Mouse (Mus musculus) CH12.LX (cell line): ENCODE results near the gene Armc5. TPM values are rescaled to one million over a fixed set of nuclear protein-coding genes. Genes with fewer than 3 reads are reported as not detected.

Experiments used
- DNase-seq: peaks from one replicate; pipeline ENCODE4 v3.0.0-alpha.2; 2013; ENCODE audit errors: extremely low read depth
- H3K27ac ChIP-seq: 2 replicates; pipeline ENCODE4 v1.5.1; 2012; ENCODE audit warnings: low read depth, mild to moderate bottlenecking, control low read depth, moderate library complexity; ENCODE audit not compliant: insufficient read depth
- H3K27me3 ChIP-seq: replicated peaks from 2 replicates; pipeline ENCODE3; 2012; ENCODE audit warnings: inconsistent platforms
- H3K36me3 ChIP-seq, 2 experiments: replicated peaks in 1 of 2; 2 replicates each; pipeline versions ENCODE3 to v1.6.1; 2012; ENCODE audit warnings: inconsistent platforms in 1 of 2, low read length in 1 of 2, mild to moderate bottlenecking in 1 of 2, mixed read lengths in 1 of 2, moderate library complexity in 1 of 2; ENCODE audit not compliant: control insufficient read depth in 1 of 2, insufficient read depth in 1 of 2
- H3K4me1 ChIP-seq, 2 experiments: 2 replicates each; pipeline ENCODE4 v1.6.1; 2012; ENCODE audit warnings: inconsistent platforms in 1 of 2, moderate library complexity in 1 of 2; ENCODE audit not compliant: insufficient read depth in 2 of 2, control insufficient read depth in 1 of 2
- H3K4me2 ChIP-seq: 2 replicates; pipeline ENCODE4 v1.6.1; 2012; ENCODE audit warnings: low read depth, mild to moderate bottlenecking, control low read depth; ENCODE audit not compliant: poor library complexity, insufficient read depth, severe bottlenecking
- H3K4me3 ChIP-seq, 3 experiments: fragments of 150-350 bp in 1 of 3; sonication (generic) in 1 of 3; replicated peaks in 1 of 3; 2 replicates each; pipeline versions ENCODE3 to v1.5.1; 2011 to 2012; ENCODE audit warnings: low read depth in 2 of 3, low read length in 2 of 3, mild to moderate bottlenecking in 2 of 3, moderate library complexity in 2 of 3, control low read depth in 1 of 3, improper control_type of control experiment in 1 of 3, inconsistent platforms in 1 of 3, mixed read lengths in 1 of 3; ENCODE audit not compliant: poor library complexity in 1 of 3
- H3K79me2 ChIP-seq: replicated peaks from 2 replicates; pipeline ENCODE4 v1.6.1; 2012; ENCODE audit warnings: mild to moderate bottlenecking, moderate library complexity; ENCODE audit not compliant: control insufficient read depth, poor library complexity, insufficient read depth, severe bottlenecking; ENCODE audit errors: extremely low read depth
- H3K9ac ChIP-seq: 2 replicates; pipeline ENCODE4 v1.6.1; 2012; ENCODE audit warnings: low read depth, mild to moderate bottlenecking, control low read depth, moderate library complexity; ENCODE audit not compliant: insufficient read depth
- H3K9me3 ChIP-seq: replicated peaks from 2 replicates; pipeline ENCODE3; 2012; ENCODE audit warnings: low read length, inconsistent platforms, mixed read lengths
- BHLHE40 ChIP-seq: IDR thresholded peaks from 2 replicates; pipeline ENCODE4 v1.6.1; 2011; ENCODE audit warnings: mild to moderate bottlenecking, low read depth, low read length, improper control_type of control experiment
- CTCF ChIP-seq, 2 experiments: IDR thresholded peaks in 1 of 2; conservative IDR thresholded peaks in 1 of 2; 2 replicates each; pipeline ENCODE4 v1.5.1; 2011 to 2012; ENCODE audit warnings: low read depth in 2 of 2, low read length in 2 of 2, improper control_type of control experiment in 1 of 2, inconsistent platforms in 1 of 2, mild to moderate bottlenecking in 1 of 2, moderate library complexity in 1 of 2
- ELF1 ChIP-seq: IDR thresholded peaks from 2 replicates; pipeline ENCODE4 v1.6.1; 2014; ENCODE audit warnings: low read depth, mild to moderate bottlenecking, inconsistent platforms, low read length, improper control_type of control experiment
- JUN ChIP-seq: IDR thresholded peaks from 2 replicates; pipeline ENCODE4 v1.6.1; 2011; ENCODE audit warnings: low read depth, mild to moderate bottlenecking, low read length, improper control_type of control experiment, moderate library complexity; ENCODE audit not compliant: insufficient read depth
- JUND ChIP-seq: conservative IDR thresholded peaks from 2 replicates; pipeline ENCODE4 v1.6.1; 2011; ENCODE audit warnings: low read depth, low read length, improper control_type of control experiment
- KAT2A ChIP-seq: IDR thresholded peaks from 2 replicates; pipeline ENCODE4 v1.6.1; 2012; ENCODE audit warnings: low read length, improper control_type of control experiment, inconsistent platforms; ENCODE audit not compliant: insufficient replicate concordance
- MAFK ChIP-seq: IDR thresholded peaks from 2 replicates; pipeline ENCODE4 v1.6.1; 2011; ENCODE audit warnings: low read length, improper control_type of control experiment; ENCODE audit not compliant: insufficient replicate concordance
- MAX ChIP-seq: IDR thresholded peaks from 2 replicates; pipeline ENCODE4 v1.6.1; 2011; ENCODE audit warnings: low read length, improper control_type of control experiment
- MAZ ChIP-seq: IDR thresholded peaks from 2 replicates; pipeline ENCODE4 v1.6.1; 2012; ENCODE audit warnings: low read depth, mild to moderate bottlenecking, inconsistent platforms, low read length, improper control_type of control experiment, moderate library complexity
- MXI1 ChIP-seq: IDR thresholded peaks from 2 replicates; pipeline ENCODE4 v1.6.1; 2011; ENCODE audit warnings: mild to moderate bottlenecking, low read depth, low read length, improper control_type of control experiment
- MYC ChIP-seq: IDR thresholded peaks from 2 replicates; pipeline ENCODE4 v1.6.1; 2011; ENCODE audit warnings: low read depth, mild to moderate bottlenecking, improper control_type of control experiment, low read length
- NELFE ChIP-seq: IDR thresholded peaks from 2 replicates; pipeline ENCODE4 v1.6.1; 2011; ENCODE audit warnings: low read depth, low read length, improper control_type of control experiment
- PAX5 ChIP-seq: IDR thresholded peaks from 2 replicates; pipeline ENCODE4 v1.6.1; 2012; ENCODE audit warnings: low read length, inconsistent platforms, mixed read lengths
- SMC3 ChIP-seq: IDR thresholded peaks from 2 replicates; pipeline ENCODE4 v1.6.1; 2011; ENCODE audit warnings: low read depth, low read length, improper control_type of control experiment
- TCF12 ChIP-seq: IDR thresholded peaks from 2 replicates; pipeline ENCODE4 v1.6.1; 2014; ENCODE audit warnings: low read depth, mild to moderate bottlenecking, inconsistent platforms, low read length, improper control_type of control experiment
- USF1 ChIP-seq: IDR thresholded peaks from 2 replicates; pipeline ENCODE4 v1.6.1; 2014; ENCODE audit warnings: low read depth, mild to moderate bottlenecking, inconsistent platforms, low read length, improper control_type of control experiment
- USF2 ChIP-seq: conservative IDR thresholded peaks from 2 replicates; pipeline ENCODE4 v1.6.1; 2011; ENCODE audit warnings: low read depth, low read length, improper control_type of control experiment
- ZC3H11A ChIP-seq: IDR thresholded peaks from 2 replicates; pipeline ENCODE4 v1.6.1; 2012; ENCODE audit warnings: low read depth, mild to moderate bottlenecking, inconsistent platforms, low read length, improper control_type of control experiment
- ZKSCAN1 ChIP-seq: IDR thresholded peaks from 2 replicates; pipeline ENCODE4 v1.6.1; 2012; ENCODE audit warnings: low read depth, inconsistent platforms, low read length, improper control_type of control experiment, borderline replicate concordance
- ZMIZ1 ChIP-seq: IDR thresholded peaks from 2 replicates; pipeline ENCODE4 v1.6.1; 2012; ENCODE audit warnings: low read depth, mild to moderate bottlenecking, inconsistent platforms, low read length, improper control_type of control experiment
- ZNF384 ChIP-seq: IDR thresholded peaks from 2 replicates; pipeline ENCODE4 v1.6.1; 2012; ENCODE audit warnings: low read depth, low read length, improper control_type of control experiment, inconsistent platforms
- dilution Hi-C: fragments of 300-500 bp; cut with MboI; formaldehyde crosslinking; loops from 2 replicates; pipeline ENCODE4 v1.14.3; 2020; ENCODE audit warnings: low sequenced_read_pairs; ENCODE audit not compliant: extremely low pct_unique_long_range_greater_than_20kb, extremely low pct_ligation_motif_present
- in situ Hi-C: fragments of 300-500 bp; cut with MboI; formaldehyde crosslinking; loops from 3 replicates; pipeline ENCODE4 v1.14.3; 2019; ENCODE audit warnings: low sequenced_read_pairs, low pct_ligation_motif_present, low pct_unique_long_range_greater_than_20kb, mixed read lengths
- polyA plus RNA-seq: library from polyadenylated mRNA; unstranded; fragments of >175 nt; gene quantifications from 2 replicates; pipeline ENCODE4 v1.2.1, GENCODE M21; 2012; ENCODE audit warnings: low read depth; ENCODE audit not compliant: insufficient read length
- total RNA-seq, 2 experiments: library from RNA; depleted of rRNA; stranded (reverse); fragments of 300-350 nt in 1 of 2; fragments of >200 nt in 1 of 2; gene quantifications; 2 replicates each; pipeline ENCODE4 v1.2.3; 2012 to 2014

Armc5 gene
- total and polyA plus RNA-seq, 3 experiments: 5.0 to 14.4 (median 11.6) TPM

GRCm38 (mm10) chr7:128248081-128249042 lies 11.2 kb downstream of the Armc5 start:
- H3K27ac ChIP-seq: no peak overlapping the region
- no peak for TF ChIP-seq SMC3
- TF ChIP-seq CTCF (conservative IDR thresholded peaks at IDR 0.05 in 1 of 2, IDR thresholded peaks at IDR 0.05 in 1 of 2; ENCODE audit: low read depth in 2 of 2, low read length in 2 of 2): no peak
- TF ChIP-seq ZKSCAN1: no peak
- no peak for TF ChIP-seq ZMIZ1
- no peak for TF ChIP-seq JUN
- TF ChIP-seq JUND: no peak
- TF ChIP-seq ZC3H11A: no peak
- TF ChIP-seq MAX: no peak
- TF ChIP-seq MAZ: no peak
- TF ChIP-seq BHLHE40: no peak
- no peak for TF ChIP-seq PAX5
- TF ChIP-seq MXI1: no peak
- no peak for TF ChIP-seq KAT2A
- TF ChIP-seq NELFE: no peak
- no peak for TF ChIP-seq MYC
- no peak for TF ChIP-seq ZNF384
- no peak for TF ChIP-seq USF1
- no peak for TF ChIP-seq MAFK
- no peak for TF ChIP-seq TCF12
- dilution Hi-C loops: no loop called here
- in situ Hi-C loops: no loop called here
- no peaks in the 10 kb centered on the region for H3K79me2 ChIP-seq
- H3K9ac ChIP-seq: no peak overlapping the region
- H3K4me1 ChIP-seq: no peaks in the 10 kb centered on the region
- no peak overlapping the region for H3K4me2 ChIP-seq
- H3K36me3 ChIP-seq: peaks cover 15 to 41% of the 10 kb centered on the region in 2 experiments
- H3K9me3 ChIP-seq: no peaks in the 10 kb centered on the region
- no peaks in the 10 kb centered on the region for H3K27me3 ChIP-seq
- DNase-seq: no peak
- no peak overlapping the region for H3K4me3 ChIP-seq

- in situ Hi-C loops: no loop called here
- TF ChIP-seq ELF1 (no peak), ZMIZ1 (no peak), USF2 (no peak), ZKSCAN1 (no peak)
- dilution Hi-C loops: no loop called here
Observed at GRCm38 (mm10) chr7:128249998-128250397, 12.9 kb downstream of the Armc5 start.

More at GRCm38 (mm10) chr7:128249998-128250397, 12.9 kb downstream of the Armc5 start:
- Histone ChIP-seq H3K79me2 (no peaks in the 10 kb centered on the region), H3K27ac (no peak overlapping the region), H3K9me3 (no peaks in the 10 kb centered on the region), H3K4me3 (no peak overlapping the region), H3K4me2 (no peak overlapping the region), H3K9ac (no peak overlapping the region), H3K27me3 (no peaks in the 10 kb centered on the region), H3K36me3 (peaks cover 2 to 31% of the 10 kb centered on the region in 2 experiments), H3K4me1 (no peaks in the 10 kb centered on the region)
- DNase-seq: no peak
